ENCODE assay signal across 30 mouse cellular contexts in the genomic region with DNA sequence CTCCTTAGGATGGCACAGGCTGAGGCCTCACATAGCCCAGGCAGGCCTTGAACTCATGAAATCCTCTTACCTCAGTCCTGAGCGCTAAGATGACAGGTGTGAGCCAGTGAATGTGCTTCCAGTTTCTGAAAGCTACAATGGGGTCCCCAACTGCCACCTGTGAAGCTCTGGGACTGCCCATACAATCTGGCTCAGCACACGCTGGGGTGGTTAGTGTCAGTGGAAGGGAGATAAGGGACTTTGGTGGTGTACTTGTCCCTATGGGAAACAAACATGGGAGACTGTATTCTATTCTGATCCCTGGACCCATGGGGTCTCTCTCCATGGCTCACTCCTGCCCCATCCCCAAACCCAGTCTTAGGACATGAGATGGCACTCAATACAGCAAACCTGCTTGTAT. TPM values are rescaled to one million over a fixed set of nuclear protein-coding genes. Genes with fewer than 3 reads are reported as not detected.
A peak's percentile ranks its signal among the peaks of the same experiment; 100 is the strongest.
DNase-seq lines count a peak whose midpoint lies in the region; ATAC-seq and TF ChIP-seq lines count a peak whose summit lies in the region.
"Had no signal": no experiment of that assay in that cellular context is flagged by ENCODE, and none has a peak within 500 bp of the region (broad histone marks: within the 10 kb centered on the region; RNA-seq: fewer than 3 reads in every experiment).

No protein-coding gene starts in this region.

- H3K9me3 ChIP-seq in stomach, embryonic 15.5 days, result no peaks in the 10 kb centered on the region
- H3K9me3 ChIP-seq in stomach, postnatal 0 days (ENCODE audit: control insufficient read depth, low read length), result no peaks in the 10 kb centered on the region
- H3K9me3 ChIP-seq in liver, embryonic 15.5 days (replicated peaks), result no peaks in the 10 kb centered on the region
- H3K9me3 ChIP-seq: embryonic facial prominence, embryonic 15.5 days; forebrain, embryonic 12.5 days; hindbrain, embryonic 13.5 days; limb, embryonic 15.5 days had no signal

- no peak for TF ChIP-seq CTCF in stomach, postnatal 0 days (IDR thresholded peaks at IDR 0.05; ENCODE audit: low read depth)

- DNase-seq in stomach, postnatal 0 days (ENCODE audit: low spot score), result no peak
- DNase-seq in thymus, postnatal 25 days, result no peak
- no peak for DNase-seq in heart, postnatal 14 days
- DNase-seq in layer of hippocampus, postnatal 10 days (ENCODE audit: low spot score in 2 of 2), result no peak
- DNase-seq: adrenal gland, postnatal 14 days; cerebellum, adult 9-10 months; gastrocnemius, postnatal 36 days; heart, postnatal 36 days; kidney, postnatal 25 days; left cerebral cortex, postnatal 4 days; thymus, adult 2 months had no signal

- no peaks in the 10 kb centered on the region for H3K27me3 ChIP-seq in stomach, embryonic 15.5 days (replicated peaks)
- H3K27me3 ChIP-seq in stomach, postnatal 0 days (ENCODE audit: control insufficient read depth, insufficient read depth, low read length), result no peaks in the 10 kb centered on the region
- H3K27me3 ChIP-seq in liver, embryonic 15.5 days, result no peaks in the 10 kb centered on the region
- H3K27me3 ChIP-seq: embryonic facial prominence, embryonic 15.5 days; forebrain, embryonic 12.5 days; hindbrain, embryonic 13.5 days; limb, embryonic 15.5 days had no signal

- peaks cover 44% of the 10 kb centered on the region for H3K36me3 ChIP-seq in stomach, embryonic 15.5 days
- H3K36me3 ChIP-seq in stomach, postnatal 0 days (ENCODE audit: control insufficient read depth, insufficient read depth, low read length), result peaks cover 28% of the 10 kb centered on the region
- peaks cover 50% of the 10 kb centered on the region for H3K36me3 ChIP-seq in liver, embryonic 15.5 days (replicated peaks)

- ATAC-seq in stomach, embryonic 15.5 days (ENCODE audit: insufficient read depth, low FRiP score, low read depth), result peak; percentile 38; the same call in 1 of the 2 replicates
- no peak for ATAC-seq in stomach, postnatal 0 days (ENCODE audit: low FRiP score, low TSS enrichment)
- peak; percentile 77 for ATAC-seq in erythroid progenitor cell, adult 5-6 weeks (replicated peaks; ENCODE audit: low FRiP score, poor library complexity, severe bottlenecking)
- peak; percentile 79 for ATAC-seq in liver, embryonic 15.5 days (ENCODE audit: insufficient read depth)
- ATAC-seq: lung, postnatal 0 days had no signal

- H3K9ac ChIP-seq in stomach, embryonic 15.5 days, result no peak overlapping the region
- no peak overlapping the region for H3K9ac ChIP-seq in stomach, postnatal 0 days (ENCODE audit: low read length)
- peak overlapping the region; percentile 4; the same call in 1 of the 2 replicates for H3K9ac ChIP-seq in liver, embryonic 15.5 days
- H3K9ac ChIP-seq: embryonic facial prominence, embryonic 15.5 days; forebrain, embryonic 12.5 days; hindbrain, embryonic 13.5 days; limb, embryonic 15.5 days had no signal

- no peak for TF ChIP-seq EP300 in stomach, postnatal 0 days (optimal IDR thresholded peaks at IDR 0.05)

- no peak overlapping the region for H3K4me2 ChIP-seq in stomach, embryonic 15.5 days
- no peak overlapping the region for H3K4me2 ChIP-seq in stomach, postnatal 0 days (replicated peaks; ENCODE audit: low read depth)
- peak overlapping the region; percentile 36 for H3K4me2 ChIP-seq in liver, embryonic 15.5 days
- H3K4me2 ChIP-seq: embryonic facial prominence, embryonic 15.5 days; forebrain, embryonic 12.5 days; hindbrain, embryonic 13.5 days; limb, embryonic 15.5 days; midbrain, embryonic 11.5 days had no signal

- no peaks in the 10 kb centered on the region for H3K4me1 ChIP-seq in stomach, embryonic 15.5 days
- no peaks in the 10 kb centered on the region for H3K4me1 ChIP-seq in stomach, postnatal 0 days (replicated peaks; ENCODE audit: control insufficient read depth, insufficient read depth)
- peaks cover 67% of the 10 kb centered on the region for H3K4me1 ChIP-seq in liver, embryonic 15.5 days (replicated peaks)
- H3K4me1 ChIP-seq: embryonic facial prominence, embryonic 15.5 days; forebrain, embryonic 12.5 days; hindbrain, embryonic 13.5 days; limb, embryonic 15.5 days had no signal

- H3K27ac ChIP-seq in stomach, embryonic 15.5 days, result no peak overlapping the region
- no peak overlapping the region for H3K27ac ChIP-seq in stomach, postnatal 0 days (replicated peaks)
- H3K27ac ChIP-seq in liver, embryonic 15.5 days (replicated peaks), result peak overlapping the region; percentile 79
- H3K27ac ChIP-seq: embryonic facial prominence, embryonic 15.5 days; forebrain, embryonic 12.5 days; hindbrain, embryonic 13.5 days; left cerebral cortex, adult 2 months; limb, embryonic 15.5 days; macrophage had no signal

- intact Hi-C loops in heart, postnatal 14 days (cut with DNase I), result no loop called here

- WGBS in stomach, embryonic 15.5 days, result 83% methylated on average over 2 of the region's 2 CpGs
- WGBS in stomach, postnatal 0 days, result 71% methylated on average over 2 of the region's 2 CpGs
- WGBS in liver, embryonic 15.5 days (ENCODE audit: insufficient replicate concordance), result 35% methylated on average over 2 of the region's 2 CpGs

- H3K4me3 ChIP-seq in stomach, embryonic 15.5 days (replicated peaks), result no peak overlapping the region
- H3K4me3 ChIP-seq in stomach, postnatal 0 days (ENCODE audit: low read depth, low read length), result no peak overlapping the region
- H3K4me3 ChIP-seq in liver, embryonic 15.5 days (replicated peaks), result no peak overlapping the region
- H3K4me3 ChIP-seq: embryonic facial prominence, embryonic 15.5 days; forebrain, embryonic 12.5 days; hindbrain, embryonic 13.5 days; left cerebral cortex, adult 2 months; limb, embryonic 15.5 days had no signal

RNA-seq across cellular contexts. Expression of a gene that starts 8.4 kb away (rescaled TPM):
- polyA plus RNA-seq in stomach, embryonic 15.5 days (2015; fragmentation: Nextera tagmentation; extraction: Ambion mirVana), result 0.51 and 0.58 TPM in 2 replicates
- polyA plus RNA-seq in stomach, postnatal 0 days (2015; fragmentation: Nextera tagmentation; extraction: Ambion mirVana), result 0.33 and 0.45 TPM in 2 replicates
- not detected in 2 replicates for total RNA-seq in erythroid progenitor cell, adult 5-6 weeks (2015; ENCODE audit: low replicate concordance)
- total RNA-seq in erythroid progenitor cell, adult 5-6 weeks (2017; ENCODE audit: low replicate concordance), result not detected in 2 replicates
- 0.20 and 0.36 TPM in 2 replicates for polyA plus RNA-seq in liver, embryonic 15.5 days (2015; fragmentation: Nextera tagmentation; extraction: Ambion mirVana)
- total RNA-seq in heart, postnatal 14 days (2021), result not detected
- total RNA-seq in layer of hippocampus, postnatal 10 days (2021), result under 1 TPM in 1 of 2 experiments, not detected in 1; 0.41 TPM
- total RNA-seq: adrenal gland, postnatal 14 days; gastrocnemius, postnatal 36 days; heart, postnatal 36 days; left cerebral cortex, postnatal 4 days had no signal
- polyA plus RNA-seq: macrophage had no signal

RNA-seq across cellular contexts. Expression of a gene that starts 8.6 kb away (rescaled TPM):
- 58.2 and 61.1 TPM in 2 replicates for polyA plus RNA-seq in stomach, embryonic 15.5 days (2015; fragmentation: Nextera tagmentation; extraction: Ambion mirVana)
- polyA plus RNA-seq in stomach, postnatal 0 days (2015; fragmentation: Nextera tagmentation; extraction: Ambion mirVana), result 36.9 and 37.3 TPM in 2 replicates
- 57.4 and 61.3 TPM in 2 replicates for total RNA-seq in erythroid progenitor cell, adult 5-6 weeks (2015; ENCODE audit: low replicate concordance)
- 70.8 and 90.7 TPM in 2 replicates for total RNA-seq in erythroid progenitor cell, adult 5-6 weeks (2017; ENCODE audit: low replicate concordance)
- polyA plus RNA-seq in liver, embryonic 15.5 days (2015; fragmentation: Nextera tagmentation; extraction: Ambion mirVana), result 46.8 and 48.8 TPM in 2 replicates
- total RNA-seq in heart, postnatal 14 days (2021), result 10 to 100 TPM; 22.0 to 23.6 TPM
- total RNA-seq in layer of hippocampus, postnatal 10 days (2021), result 10 to 100 TPM; 45.0 to 47.4 TPM

RNA-seq across cellular contexts. Expression of a gene that starts 11.6 kb away (rescaled TPM):
- 39.4 and 41.0 TPM in 2 replicates for polyA plus RNA-seq in stomach, embryonic 15.5 days (2015; fragmentation: Nextera tagmentation; extraction: Ambion mirVana)
- polyA plus RNA-seq in stomach, postnatal 0 days (2015; fragmentation: Nextera tagmentation; extraction: Ambion mirVana), result 16.9 and 18.2 TPM in 2 replicates
- total RNA-seq in erythroid progenitor cell, adult 5-6 weeks (2015; ENCODE audit: low replicate concordance), result 87.6 and 97.7 TPM in 2 replicates
- total RNA-seq in erythroid progenitor cell, adult 5-6 weeks (2017; ENCODE audit: low replicate concordance), result 85.6 and 85.9 TPM in 2 replicates
- 20.9 and 21.4 TPM in 2 replicates for polyA plus RNA-seq in liver, embryonic 15.5 days (2015; fragmentation: Nextera tagmentation; extraction: Ambion mirVana)
- 10 to 100 TPM; 54.7 to 56.7 TPM for total RNA-seq in heart, postnatal 14 days (2021)
- total RNA-seq in layer of hippocampus, postnatal 10 days (2021), result 100 to 1,000 TPM; 105 to 116 TPM

RNA-seq across cellular contexts. Expression of a gene that starts 19.9 kb away (rescaled TPM):
- 0.32 and 0.43 TPM in 2 replicates for polyA plus RNA-seq in stomach, embryonic 15.5 days (2015; fragmentation: Nextera tagmentation; extraction: Ambion mirVana)
- not detected in 2 replicates for polyA plus RNA-seq in stomach, postnatal 0 days (2015; fragmentation: Nextera tagmentation; extraction: Ambion mirVana)
- total RNA-seq in erythroid progenitor cell, adult 5-6 weeks (2015; ENCODE audit: low replicate concordance), result not detected in 2 replicates
- total RNA-seq in erythroid progenitor cell, adult 5-6 weeks (2017; ENCODE audit: low replicate concordance), result not detected in 2 replicates
- not detected in 2 replicates for polyA plus RNA-seq in liver, embryonic 15.5 days (2015; fragmentation: Nextera tagmentation; extraction: Ambion mirVana)
- not detected for total RNA-seq in heart, postnatal 14 days (2021)
- not detected for total RNA-seq in layer of hippocampus, postnatal 10 days (2021)
- total RNA-seq: gastrocnemius, postnatal 36 days; heart, adult 8-10 months; heart, postnatal 36 days; left cerebral cortex, adult 2 months; left cerebral cortex, postnatal 4 days; midbrain, postnatal 0 days had no signal
- polyA plus RNA-seq: embryonic facial prominence, embryonic 15.5 days; heart, embryonic 14.5 days; intestine, embryonic 14.5 days; limb, embryonic 15.5 days; macrophage; neural tube, embryonic 14.5 days; stomach, embryonic 16.5 days; thymus, adult 2 months had no signal

RNA-seq across cellular contexts. Expression of a gene that starts 21.8 kb away (rescaled TPM):
- not detected in 2 replicates for polyA plus RNA-seq in stomach, embryonic 15.5 days (2015; fragmentation: Nextera tagmentation; extraction: Ambion mirVana)
- polyA plus RNA-seq in stomach, postnatal 0 days (2015; fragmentation: Nextera tagmentation; extraction: Ambion mirVana), result not detected in 2 replicates
- not detected in 2 replicates for total RNA-seq in erythroid progenitor cell, adult 5-6 weeks (2015; ENCODE audit: low replicate concordance)
- not detected in 2 replicates for total RNA-seq in erythroid progenitor cell, adult 5-6 weeks (2017; ENCODE audit: low replicate concordance)
- polyA plus RNA-seq in liver, embryonic 15.5 days (2015; fragmentation: Nextera tagmentation; extraction: Ambion mirVana), result not detected in 2 replicates
- not detected for total RNA-seq in heart, postnatal 14 days (2021)
- total RNA-seq in layer of hippocampus, postnatal 10 days (2021), result not detected
- total RNA-seq: adrenal gland, postnatal 14 days; gastrocnemius, postnatal 36 days; heart, adult 8-10 months; heart, postnatal 36 days; layer of hippocampus, adult 8-10 months; left cerebral cortex, adult 2 months; left cerebral cortex, postnatal 4 days; midbrain, postnatal 0 days had no signal
- polyA plus RNA-seq: embryonic facial prominence, embryonic 15.5 days; forebrain, embryonic 12.5 days; heart, embryonic 14.5 days; hindbrain, embryonic 13.5 days; intestine, embryonic 14.5 days; kidney, embryonic 14.5 days; limb, embryonic 15.5 days; lung, postnatal 0 days; macrophage; midbrain, embryonic 11.5 days; midbrain, postnatal 0 days; neural tube, embryonic 14.5 days; stomach, embryonic 16.5 days had no signal
